Mouse (Mus musculus) forebrain, embryonic 11.5 days (tissue): Measurements from ENCODE around the gene Arhgdib. TPM values are rescaled to one million over a fixed set of nuclear protein-coding genes. Genes with fewer than 3 reads are reported as not detected.

Source experiments
- ATAC-seq: fragments of 200-750 bp; cut with Nextera tagmentation; replicated peaks from 2 replicates; pipeline ENCODE4 v1.8.0; 2017; ENCODE audit warnings: moderate TSS enrichment; ENCODE audit not compliant: low FRiP score
- DNase-seq: peaks from one replicate; pipeline ENCODE4 v3.0.0-alpha.2; 2017; ENCODE audit warnings: low spot score
- H3K27ac ChIP-seq: fragments of 300-500 bp; sonication (generic); 2 replicates; pipeline ENCODE4 v1.5.1; 2014; ENCODE audit warnings: low read depth, low read length
- H3K27me3 ChIP-seq: fragments of 300-500 bp; sonication (generic); 2 replicates; pipeline ENCODE4 v1.6.1; 2014; ENCODE audit warnings: mild to moderate bottlenecking, low read length, mixed read lengths; ENCODE audit not compliant: control insufficient read depth, insufficient read depth
- H3K36me3 ChIP-seq: fragments of 300-500 bp; sonication (generic); 2 replicates; pipeline ENCODE4 v1.6.1; 2014; ENCODE audit warnings: mild to moderate bottlenecking, low read length, moderate library complexity, mixed read lengths; ENCODE audit not compliant: control insufficient read depth, insufficient read depth
- H3K4me1 ChIP-seq: fragments of 300-500 bp; sonication (generic); replicated peaks from 2 replicates; pipeline ENCODE4 v1.6.1; 2014; ENCODE audit warnings: low read length, mixed read lengths; ENCODE audit not compliant: control insufficient read depth, insufficient read depth
- H3K4me2 ChIP-seq: fragments of 300-500 bp; sonication (generic); 2 replicates; pipeline ENCODE4 v1.6.1; 2014; ENCODE audit warnings: low read depth, mild to moderate bottlenecking, low read length, moderate library complexity, mixed read lengths; ENCODE audit not compliant: severe bottlenecking
- H3K4me3 ChIP-seq: fragments of 300-500 bp; sonication (generic); 2 replicates; pipeline ENCODE4 v1.5.1; 2014; ENCODE audit warnings: low read depth, low read length
- H3K9ac ChIP-seq: fragments of 300-500 bp; sonication (generic); 2 replicates; pipeline ENCODE4 v1.6.1; 2014; ENCODE audit warnings: low read length
- H3K9me3 ChIP-seq: fragments of 300-500 bp; sonication (generic); 2 replicates; pipeline ENCODE4 v1.6.1; 2016; ENCODE audit warnings: low read length, mixed read lengths; ENCODE audit not compliant: control insufficient read depth
- WGBS: fragments of 180-500 bp; shearing (Covaris S2); extraction: QIAGEN DNeasy Blood & Tissue Kit; methylation state at CpG from one replicate; pipeline ENCODE4 v1.1.7; 2014; 5-methylcytosine and 5-hydroxymethylcytosine counted together
- polyA plus RNA-seq: library from polyadenylated mRNA; unstranded; fragments of >200 nt; fragmentation: Nextera tagmentation; extraction: Ambion mirVana; gene quantifications from 2 replicates; pipeline ENCODE4 v1.2.1, GENCODE M21; 2014

The Arhgdib gene
- polyA plus RNA-seq, 1 experiment from 2014 or later, result 25.2 TPM

- Histone ChIP-seq H3K4me1 (no peaks in the 10 kb centered on the region), H3K4me3 (no peak overlapping the region), H3K36me3 (no peaks in the 10 kb centered on the region), H3K9me3 (no peaks in the 10 kb centered on the region), H3K9ac (no peak overlapping the region), H3K4me2 (no peak overlapping the region), H3K27me3 (no peaks in the 10 kb centered on the region), H3K27ac (no peak overlapping the region)
- WGBS, result 77% methylated on average over 3 of the region's 3 CpGs
- no peak for DNase-seq
- no peak for ATAC-seq
Measured at GRCm38 (mm10) chr6:136935233-136935632, 6.5 kb downstream of the Arhgdib start.

- Histone ChIP-seq H3K4me3 (no peak overlapping the region), H3K9ac (no peak overlapping the region), H3K9me3 (no peaks in the 10 kb centered on the region), H3K27ac (no peak overlapping the region), H3K4me1 (no peaks in the 10 kb centered on the region), H3K27me3 (no peaks in the 10 kb centered on the region), H3K4me2 (no peak overlapping the region), H3K36me3 (no peaks in the 10 kb centered on the region)
- no peak for ATAC-seq
- 91% methylated on average over 7 of the region's 7 CpGs for WGBS
- DNase-seq, result no peak
Measured at GRCm38 (mm10) chr6:136934068-136934467, 7.6 kb downstream of the Arhgdib start.

DNA sequence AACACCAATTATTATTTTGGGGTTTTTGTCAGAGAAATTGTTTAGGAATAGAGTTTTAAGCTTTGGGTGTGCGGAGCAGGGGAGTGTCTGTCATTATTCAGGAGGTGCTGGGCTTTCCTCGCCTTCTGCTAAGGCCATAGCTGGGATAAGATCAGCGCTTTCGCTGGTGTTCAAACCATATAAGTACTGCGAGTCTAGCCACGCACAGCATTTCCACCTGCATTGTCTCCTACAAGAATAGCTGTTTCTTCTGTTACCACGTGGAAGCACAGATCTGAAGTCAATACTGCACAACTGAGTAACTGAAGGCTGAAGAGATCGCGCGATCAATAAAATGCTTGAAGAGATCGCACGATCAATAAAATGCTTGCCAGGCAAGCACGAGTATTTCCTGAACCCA lies 10.5 kb downstream of the Arhgdib start:
- Histone ChIP-seq H3K4me3 (no peak overlapping the region), H3K27me3 (no peaks in the 10 kb centered on the region), H3K4me2 (no peak overlapping the region), H3K27ac (no peak overlapping the region), H3K9me3 (no peaks in the 10 kb centered on the region), H3K4me1 (no peaks in the 10 kb centered on the region), H3K9ac (no peak overlapping the region), H3K36me3 (no peaks in the 10 kb centered on the region)
- ATAC-seq (no peak), DNase-seq (no peak)
- WGBS, result 87% methylated on average over 13 of the region's 13 CpGs

DNA sequence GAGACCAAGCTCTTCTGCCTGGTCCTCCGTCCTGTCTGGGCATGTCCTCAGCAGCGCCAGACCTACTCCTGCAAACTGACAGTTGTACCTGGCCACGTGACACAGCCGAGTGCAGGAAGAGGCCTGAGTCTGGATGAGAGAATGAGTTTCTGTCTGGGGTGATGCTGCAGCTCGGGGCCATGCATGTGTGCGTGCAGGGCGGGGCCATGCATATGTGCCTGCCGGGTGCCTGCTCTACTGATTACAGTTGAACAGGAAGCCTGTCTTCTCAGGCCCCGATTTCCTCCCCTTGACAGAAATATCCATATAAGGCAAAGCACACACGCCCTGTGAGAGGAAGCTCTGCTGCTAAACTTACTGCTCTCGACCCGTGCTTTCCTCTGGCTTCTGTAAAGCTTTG lies 11.0 kb downstream of the Arhgdib start:
- H3K4me2 ChIP-seq, result no peak overlapping the region
- H3K27me3 ChIP-seq, result no peaks in the 10 kb centered on the region
- H3K9ac ChIP-seq, result no peak overlapping the region
- peak; percentile 51 for DNase-seq
- ATAC-seq, result no peak
- H3K27ac ChIP-seq, result no peak overlapping the region
- 72% methylated on average over 12 of the region's 12 CpGs for WGBS
- H3K4me3 ChIP-seq, result no peak overlapping the region
- no peaks in the 10 kb centered on the region for H3K4me1 ChIP-seq
- H3K36me3 ChIP-seq, result no peaks in the 10 kb centered on the region
- no peaks in the 10 kb centered on the region for H3K9me3 ChIP-seq

- H3K4me2 ChIP-seq, result no peak overlapping the region
- no peaks in the 10 kb centered on the region for H3K9me3 ChIP-seq
- H3K4me1 ChIP-seq, result no peaks in the 10 kb centered on the region
- 96% methylated on average over 1 of the region's 1 CpGs for WGBS
- H3K9ac ChIP-seq, result no peak overlapping the region
- DNase-seq (no peak), ATAC-seq (no peak)
- H3K36me3 ChIP-seq, result no peaks in the 10 kb centered on the region
- H3K27me3 ChIP-seq, result no peaks in the 10 kb centered on the region
- no peak overlapping the region for H3K27ac ChIP-seq
- no peak overlapping the region for H3K4me3 ChIP-seq
Measured at GRCm38 (mm10) chr6:136927626-136928025, 14.1 kb downstream of the Arhgdib start.

DNA sequence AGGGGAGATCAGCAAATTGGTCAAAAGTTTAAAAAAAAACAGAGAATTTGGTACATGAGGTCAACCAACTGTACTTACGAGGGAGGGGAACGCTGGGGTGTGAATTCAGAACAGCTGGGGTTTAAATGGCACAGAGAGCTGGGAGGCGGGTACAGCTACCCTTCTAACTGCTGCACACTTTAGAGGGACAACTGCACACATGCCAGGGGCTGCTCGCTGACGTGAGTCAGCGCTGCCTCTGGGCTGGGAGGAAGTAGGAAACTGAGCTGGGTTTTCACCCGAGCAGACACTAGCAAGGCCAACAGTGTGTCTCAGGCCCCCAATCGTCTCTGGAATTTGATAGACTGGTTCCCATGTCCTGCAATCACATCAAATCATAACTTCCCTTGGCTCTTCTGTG lies 16.6 kb downstream of the Arhgdib start:
- Histone ChIP-seq H3K4me1 (no peaks in the 10 kb centered on the region), H3K36me3 (no peaks in the 10 kb centered on the region), H3K9ac (no peak overlapping the region), H3K9me3 (no peaks in the 10 kb centered on the region), H3K4me2 (no peak overlapping the region), H3K27ac (no peak overlapping the region), H3K4me3 (no peak overlapping the region), H3K27me3 (no peaks in the 10 kb centered on the region)
- ATAC-seq (no peak), DNase-seq (no peak)
- WGBS, result 74% methylated on average over 8 of the region's 8 CpGs

GRCm38 (mm10) chr6:136923532-136923931 lies 18.2 kb downstream of the Arhgdib start, which contains the start of gene Pde6h:
Pde6h (plus strand) TSS chr6:136923832.
- Histone ChIP-seq H3K4me2 (no peak within 1 kb of the TSS), H3K4me1 (no peaks in the 10 kb centered on the region), H3K36me3 (no peaks in the 10 kb centered on the region), H3K9me3 (no peaks in the 10 kb centered on the region), H3K4me3 (no peak within 1 kb of the TSS), H3K9ac (no peak within 1 kb of the TSS), H3K27ac (no peak within 1 kb of the TSS), H3K27me3 (no peaks in the 10 kb centered on the region)
- DNase-seq (no peak), ATAC-seq (no peak)
- whole genome bisulfite sequencing, result 90% methylated on average over 8 of the region's 8 CpGs

GRCm38 (mm10) chr6:136922871-136923270 lies 18.8 kb downstream of the Arhgdib start:
- H3K9ac ChIP-seq, result no peak overlapping the region
- no peak for DNase-seq
- 88% methylated on average over 7 of the region's 7 CpGs for WGBS
- H3K27me3 ChIP-seq, result no peaks in the 10 kb centered on the region
- H3K4me1 ChIP-seq, result no peaks in the 10 kb centered on the region
- H3K4me3 ChIP-seq, result no peak overlapping the region
- H3K4me2 ChIP-seq, result no peak overlapping the region
- H3K27ac ChIP-seq, result no peak overlapping the region
- H3K9me3 ChIP-seq, result no peaks in the 10 kb centered on the region
- H3K36me3 ChIP-seq, result no peaks in the 10 kb centered on the region
- no peak for ATAC-seq

DNA sequence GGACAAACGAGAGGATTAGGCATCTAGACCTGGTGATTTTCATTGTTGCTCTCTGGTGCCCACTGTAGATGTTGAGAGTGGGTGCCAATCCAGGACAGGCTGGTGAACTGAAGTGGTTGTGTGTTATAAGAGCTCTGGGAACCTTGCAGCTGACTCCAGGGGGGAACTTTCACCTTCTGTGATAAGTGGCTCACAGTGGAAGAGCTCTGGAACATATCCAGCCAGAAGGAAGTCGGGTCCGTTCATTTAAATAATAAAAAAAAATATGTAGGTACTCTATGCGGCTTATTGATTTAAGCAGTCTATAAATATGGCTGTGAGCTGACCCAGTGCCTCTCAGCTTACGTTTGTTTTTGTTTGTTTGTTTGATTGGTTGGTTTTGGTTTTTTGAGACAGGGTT lies 19.6 kb downstream of the Arhgdib start, which contains the start of gene Erp27:
Erp27 (minus strand) TSS at position 101 of the 400 bp plus-strand sequence.
- no peak for ATAC-seq
- no peak within 1 kb of the TSS for H3K4me2 ChIP-seq
- H3K27ac ChIP-seq, result no peak within 1 kb of the TSS
- H3K9ac ChIP-seq, result no peak within 1 kb of the TSS
- no peaks in the 10 kb centered on the region for H3K27me3 ChIP-seq
- no peaks in the 10 kb centered on the region for H3K9me3 ChIP-seq
- H3K4me3 ChIP-seq, result no peak within 1 kb of the TSS
- H3K4me1 ChIP-seq, result no peaks in the 10 kb centered on the region
- DNase-seq, result no peak
- 90% methylated on average over 5 of the region's 5 CpGs for WGBS
- H3K36me3 ChIP-seq, result no peaks in the 10 kb centered on the region
